8 mouse cellular contexts compared by ENCODE assay signal in genomic region chr5:123136361-123137043, GRCm38 (mm10). TPM values are rescaled to one million over a fixed set of nuclear protein-coding genes. Genes with fewer than 3 reads are reported as not detected.
DNase-seq lines count a peak whose midpoint lies in the region; ATAC-seq and TF ChIP-seq lines count a peak whose summit lies in the region.

No protein-coding gene starts in this region.

- in situ Hi-C loops in ES-E14 (cut with MboI; ENCODE audit: low sequenced_read_pairs in 2 of 2, unreplicated experiment in 2 of 2): no loop called here

- H3K9me3 ChIP-seq in ES-E14 (ENCODE audit: control insufficient read depth, insufficient read depth, low read depth, low read length): no peaks in the 10 kb centered on the region
- no peaks in the 10 kb centered on the region for H3K9me3 ChIP-seq in forebrain, embryonic 13.5 days (replicated peaks)
- H3K9me3 ChIP-seq in lung, embryonic 15.5 days: no peaks in the 10 kb centered on the region

- 1% methylated on average over 13 of the region's 13 CpGs for WGBS in forebrain, embryonic 13.5 days
- WGBS in lung, embryonic 15.5 days: 1% methylated on average over 13 of the region's 13 CpGs

- H3K4me3 ChIP-seq in ES-E14 (ENCODE audit: insufficient read depth in 1 of 2, low read depth in 1 of 2, low read length in 2 of 2, poor library complexity in 1 of 2, severe bottlenecking in 1 of 2): peak overlapping the region; percentile 67 to 70
- H3K4me3 ChIP-seq in forebrain, embryonic 13.5 days: peak overlapping the region; percentile 94
- peak overlapping the region; percentile 57 for H3K4me3 ChIP-seq in lung, embryonic 15.5 days

- no peaks in the 10 kb centered on the region for H3K27me3 ChIP-seq in forebrain, embryonic 13.5 days
- H3K27me3 ChIP-seq in lung, embryonic 15.5 days: no peaks in the 10 kb centered on the region

- peak overlapping the region; percentile 100 for H3K27ac ChIP-seq in ES-E14 (ENCODE audit: insufficient read depth, low read depth, low read length, poor library complexity, severe bottlenecking)
- peak overlapping the region; percentile 100 for H3K27ac ChIP-seq in forebrain, embryonic 13.5 days
- peak overlapping the region; percentile 100 for H3K27ac ChIP-seq in lung, embryonic 15.5 days

- intact Hi-C loops in heart, postnatal 10 days (cut with DNase I): no loop called here

- H3K4me1 ChIP-seq in ES-E14 (ENCODE audit: control insufficient read depth in 2 of 2, insufficient read depth in 2 of 2, low read length in 2 of 2, poor library complexity in 1 of 2): peaks cover 2 to 7% of the 10 kb centered on the region in 2 experiments; a peak in 1 of 4 replicates
- peaks cover 65% of the 10 kb centered on the region for H3K4me1 ChIP-seq in forebrain, embryonic 13.5 days
- H3K4me1 ChIP-seq in lung, embryonic 15.5 days: peaks cover 65% of the 10 kb centered on the region

- H3K9ac ChIP-seq in ES-E14 (ENCODE audit: insufficient read depth, low read depth, low read length, poor library complexity, severe bottlenecking): peak overlapping the region; percentile 87
- peak overlapping the region; percentile 100 for H3K9ac ChIP-seq in forebrain, embryonic 13.5 days
- peak overlapping the region; percentile 96 for H3K9ac ChIP-seq in lung, embryonic 15.5 days

- DNase-seq in ES-E14 (ENCODE audit: low read depth, low spot score): peak; percentile 79
- peak; percentile 85 for DNase-seq in c-Kit-positive CD71-positive TER-119-positive erythroid progenitor cells, embryonic 14.5 days (ENCODE audit: low spot score)
- DNase-seq in heart, postnatal 10 days: peak; percentile 96
- peak; percentile 80 to 85 for DNase-seq in layer of hippocampus, adult 8-10 months (ENCODE audit: low spot score in 2 of 2)
- peak; percentile 74 for DNase-seq in retina, embryonic 14.5 days (ENCODE audit: low spot score)
- DNase-seq in urinary bladder, adult 2 months (ENCODE audit: low spot score): peak; percentile 81

- peak; percentile 52 for ATAC-seq in forebrain, embryonic 13.5 days
- peak; percentile 44 for ATAC-seq in lung, embryonic 15.5 days (ENCODE audit: borderline replicate concordance, extremely low read depth, low FRiP score, low TSS enrichment)

- H3K4me2 ChIP-seq in forebrain, embryonic 13.5 days: peak overlapping the region; percentile 96
- H3K4me2 ChIP-seq in lung, embryonic 15.5 days: peak overlapping the region; percentile 99

- peaks cover 6% of the 10 kb centered on the region for H3K36me3 ChIP-seq in ES-E14 (ENCODE audit: control insufficient read depth, insufficient read depth, low read length, poor library complexity, severe bottlenecking)
- peaks cover 29% of the 10 kb centered on the region for H3K36me3 ChIP-seq in forebrain, embryonic 13.5 days (ENCODE audit: poor library complexity, severe bottlenecking)
- no peaks in the 10 kb centered on the region for H3K36me3 ChIP-seq in lung, embryonic 15.5 days

TF ChIP-seq in ES-E14, 5 proteins besides CTCF, POLR2A, EP300 and RAD21:
- peak; percentile 51; the same call in 1 of the 2 replicates for TF ChIP-seq CHD2 (IDR thresholded peaks at IDR 0.05; ENCODE audit: low read depth, low read length)
- TF ChIP-seq ZC3H11A (IDR thresholded peaks at IDR 0.05; ENCODE audit: borderline replicate concordance, low read depth, low read length): no peak

RNA-seq across cellular contexts. Expression of gene Rhof, which starts 4.0 kb away (rescaled TPM):
- total RNA-seq in ES-E14 (2012; rRNA removed): 2.3 and 2.5 TPM in 2 replicates
- polyA plus RNA-seq in forebrain, embryonic 13.5 days (2015; fragmentation: Nextera tagmentation; extraction: Ambion mirVana): 4.3 and 5.0 TPM in 2 replicates
- total RNA-seq in heart, postnatal 10 days (2021): under 1 TPM; 0.64 to 0.77 TPM
- 10 to 100 TPM; 42.0 to 46.6 (median 45.3) TPM for total RNA-seq in layer of hippocampus, adult 8-10 months (2022)
- 2.7 and 2.8 TPM in 2 replicates for polyA plus RNA-seq in lung, embryonic 15.5 days (2015; fragmentation: Nextera tagmentation; extraction: Ambion mirVana)
- 1.6 and 1.8 TPM in 2 replicates for polyA plus RNA-seq in urinary bladder, adult 2 months (2012; rRNA removed)

RNA-seq across cellular contexts. Expression of gene Setd1b, which starts 5.5 kb away (rescaled TPM):
- 7.6 and 9.8 TPM in 2 replicates for total RNA-seq in ES-E14 (2012; rRNA removed)
- polyA plus RNA-seq in forebrain, embryonic 13.5 days (2015; fragmentation: Nextera tagmentation; extraction: Ambion mirVana): 13.4 and 13.9 TPM in 2 replicates
- 10 to 100 TPM; 19.6 to 22.1 TPM for total RNA-seq in heart, postnatal 10 days (2021)
- total RNA-seq in layer of hippocampus, adult 8-10 months (2022): 10 to 100 TPM; 33.1 to 37.9 (median 35.0) TPM
- 8.7 and 9.2 TPM in 2 replicates for polyA plus RNA-seq in lung, embryonic 15.5 days (2015; fragmentation: Nextera tagmentation; extraction: Ambion mirVana)
- polyA plus RNA-seq in urinary bladder, adult 2 months (2012; rRNA removed): 3.1 and 10.4 TPM in 2 replicates

RNA-seq across cellular contexts. Expression of gene Psmd9, which starts 32.7 kb away (rescaled TPM):
- total RNA-seq in ES-E14 (2012; rRNA removed): 22.9 and 27.0 TPM in 2 replicates
- polyA plus RNA-seq in forebrain, embryonic 13.5 days (2015; fragmentation: Nextera tagmentation; extraction: Ambion mirVana): 75.5 and 77.3 TPM in 2 replicates
- 10 to 100 TPM; 20.5 to 24.6 TPM for total RNA-seq in heart, postnatal 10 days (2021)
- total RNA-seq in layer of hippocampus, adult 8-10 months (2022): 10 to 100 TPM; 26.2 to 34.3 (median 27.4) TPM
- 85.3 and 88.7 TPM in 2 replicates for polyA plus RNA-seq in lung, embryonic 15.5 days (2015; fragmentation: Nextera tagmentation; extraction: Ambion mirVana)
- 24.8 and 26.7 TPM in 2 replicates for polyA plus RNA-seq in urinary bladder, adult 2 months (2012; rRNA removed)

RNA-seq across cellular contexts. Expression of gene Hpd, which starts 46.0 kb away (rescaled TPM):
- not detected in 2 replicates for total RNA-seq in ES-E14 (2012; rRNA removed)
- not detected in 2 replicates for polyA plus RNA-seq in forebrain, embryonic 13.5 days (2015; fragmentation: Nextera tagmentation; extraction: Ambion mirVana)
- total RNA-seq in heart, postnatal 10 days (2021): not detected
- total RNA-seq in layer of hippocampus, adult 8-10 months (2022): not detected
- polyA plus RNA-seq in lung, embryonic 15.5 days (2015; fragmentation: Nextera tagmentation; extraction: Ambion mirVana): 0.72 TPM in 1 of 2 replicates, not detected in the other
- polyA plus RNA-seq in urinary bladder, adult 2 months (2012; rRNA removed): 0.27 and 0.45 TPM in 2 replicates

Comparison
In these comparisons a context has a peak if more than half of its experiments do, and no peak if none do; other contexts are left out.
1. Peak in every context shown above with its lines: DNase-seq, ATAC-seq, H3K4me3 ChIP-seq and H3K27ac ChIP-seq.
2. RNA of gene Rhof, which starts 4.0 kb away (total RNA-seq): 42.0 to 46.6 TPM in layer of hippocampus, adult 8-10 months; 2.3 to 2.5 TPM in ES-E14 and 0.64 to 0.77 TPM in heart, postnatal 10 days; every median in the first group is over 10 times any median in the second.